Mouse (Mus musculus) thymus, adult 2 months (tissue): ENCODE measurements around the gene Fam174b. TPM values are rescaled to one million over a fixed set of nuclear protein-coding genes. Genes with fewer than 3 reads are reported as not detected.

Experiments used
- DNase-seq: peaks from one replicate; pipeline ENCODE4 v3.0.0; 2021
- H3K27ac ChIP-seq: fragments of 200-500 bp; 2 replicates; pipeline ENCODE4 v1.5.1; 2012; ENCODE audit warnings: low read length, control low read depth; ENCODE audit not compliant: control insufficient read depth, insufficient read depth
- H3K27me3 ChIP-seq: fragments of 200-500 bp; 2 replicates; pipeline ENCODE4 v1.6.1; 2012; ENCODE audit warnings: mild to moderate bottlenecking, low read length, moderate library complexity, mixed read lengths; ENCODE audit not compliant: control insufficient read depth, insufficient read depth
- H3K36me3 ChIP-seq: fragments of 200-500 bp; 2 replicates; pipeline ENCODE4 v1.6.1; 2012; ENCODE audit warnings: mild to moderate bottlenecking, low read length, moderate library complexity; ENCODE audit not compliant: control insufficient read depth, insufficient read depth
- H3K4me1 ChIP-seq: fragments of 200-500 bp; replicated peaks from 2 replicates; pipeline ENCODE4 v1.6.1; 2012; ENCODE audit warnings: low read length; ENCODE audit not compliant: control insufficient read depth, insufficient read depth
- H3K4me3 ChIP-seq: fragments of 200-500 bp; 2 replicates; pipeline ENCODE4 v1.5.1; 2012; ENCODE audit warnings: mild to moderate bottlenecking, low read length, control low read depth, moderate library complexity; ENCODE audit not compliant: control insufficient read depth, insufficient read depth
- CTCF ChIP-seq: fragments of 200-500 bp; IDR thresholded peaks from 2 replicates; pipeline ENCODE4 v1.5.1; 2012; ENCODE audit warnings: mild to moderate bottlenecking, control low read depth, low read length, moderate library complexity, borderline replicate concordance; ENCODE audit not compliant: control insufficient read depth, poor library complexity, insufficient read depth; ENCODE audit errors: extremely low read depth
- POLR2A ChIP-seq: fragments of 200-500 bp; IDR thresholded peaks from 2 replicates; pipeline ENCODE4 v1.6.1; 2012; ENCODE audit warnings: mild to moderate bottlenecking, low read length, control low read depth, moderate library complexity; ENCODE audit not compliant: control insufficient read depth, poor library complexity, insufficient read depth; ENCODE audit errors: extremely low read depth
- WGBS: fragments of 180-500 bp; shearing (Covaris S2); methylation state at CpG from one replicate; pipeline ENCODE4 v1.1.7; 2018; 5-methylcytosine and 5-hydroxymethylcytosine counted together
- polyA plus RNA-seq: library from polyadenylated mRNA; depleted of rRNA; stranded (reverse); fragments of >200 nt; gene quantifications from 2 replicates; pipeline ENCODE4 v1.2.3, GENCODE M21; 2012

The Fam174b gene
- polyA plus RNA-seq, 1 experiment: 13.2 TPM

- no peaks in the 10 kb centered on the region for H3K36me3 ChIP-seq
- no peaks in the 10 kb centered on the region for H3K4me1 ChIP-seq
- WGBS: 93% methylated on average over 5 of the region's 5 CpGs
- H3K27me3 ChIP-seq: no peaks in the 10 kb centered on the region
- no peak for TF ChIP-seq POLR2A
- no peak for TF ChIP-seq CTCF
- no peak for DNase-seq
- H3K4me3 ChIP-seq: no peak overlapping the region
- no peak overlapping the region for H3K27ac ChIP-seq
Measured at GRCm38 (mm10) chr7:73748437-73749108, 8.5 kb downstream of the Fam174b start.

DNA sequence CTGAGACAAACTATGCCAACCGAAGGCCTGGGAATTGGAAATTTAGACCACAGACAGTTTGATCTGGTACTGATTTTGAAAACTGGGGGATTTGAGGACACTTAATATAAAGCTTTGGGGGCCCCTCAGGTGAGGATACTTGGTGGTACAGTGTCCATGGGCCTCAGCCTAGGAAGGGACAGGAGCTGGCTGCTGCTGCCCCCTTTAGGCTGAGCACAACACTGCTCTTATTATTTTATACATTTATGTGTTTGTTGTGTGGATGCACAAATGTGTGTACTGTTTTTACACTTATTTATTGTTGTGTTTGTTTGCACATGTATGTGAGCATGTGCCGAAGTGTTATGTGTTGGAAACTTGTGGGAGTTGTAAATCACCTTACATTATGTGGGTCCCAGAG, 9.2 kb downstream of the Fam174b start:
- Histone ChIP-seq H3K4me3 (no peak overlapping the region), H3K36me3 (no peaks in the 10 kb centered on the region), H3K27ac (no peak overlapping the region), H3K4me1 (no peaks in the 10 kb centered on the region), H3K27me3 (no peaks in the 10 kb centered on the region)
- peak; percentile 8 for DNase-seq
- no peak for TF ChIP-seq POLR2A
- TF ChIP-seq CTCF: no peak
- WGBS: 92% methylated on average over 2 of the region's 2 CpGs

DNA sequence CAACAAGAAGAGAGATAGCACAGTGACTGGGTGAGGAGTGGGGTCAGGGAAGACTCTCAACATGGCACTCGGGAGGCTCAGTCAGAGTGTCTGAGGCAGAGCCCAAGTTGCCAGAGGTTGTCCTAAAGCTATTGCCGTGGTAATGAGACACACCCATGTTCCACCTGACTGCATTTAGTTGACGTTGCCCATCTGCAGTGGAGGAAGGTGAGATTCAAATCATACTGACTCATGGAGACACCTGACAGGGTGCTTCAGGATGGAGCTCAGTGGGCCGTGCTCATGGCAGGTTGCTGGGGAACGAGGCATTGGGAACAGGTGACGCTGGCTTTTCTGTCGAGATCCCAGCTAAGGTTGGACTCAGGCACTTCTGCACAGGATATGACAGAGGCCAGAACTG, 9.9 kb downstream of the Fam174b start:
- H3K4me1 ChIP-seq: no peaks in the 10 kb centered on the region
- WGBS: 88% methylated on average over 7 of the region's 7 CpGs
- no peak for TF ChIP-seq POLR2A
- no peak for DNase-seq
- no peaks in the 10 kb centered on the region for H3K27me3 ChIP-seq
- no peaks in the 10 kb centered on the region for H3K36me3 ChIP-seq
- no peak overlapping the region for H3K27ac ChIP-seq
- H3K4me3 ChIP-seq: no peak overlapping the region

DNA sequence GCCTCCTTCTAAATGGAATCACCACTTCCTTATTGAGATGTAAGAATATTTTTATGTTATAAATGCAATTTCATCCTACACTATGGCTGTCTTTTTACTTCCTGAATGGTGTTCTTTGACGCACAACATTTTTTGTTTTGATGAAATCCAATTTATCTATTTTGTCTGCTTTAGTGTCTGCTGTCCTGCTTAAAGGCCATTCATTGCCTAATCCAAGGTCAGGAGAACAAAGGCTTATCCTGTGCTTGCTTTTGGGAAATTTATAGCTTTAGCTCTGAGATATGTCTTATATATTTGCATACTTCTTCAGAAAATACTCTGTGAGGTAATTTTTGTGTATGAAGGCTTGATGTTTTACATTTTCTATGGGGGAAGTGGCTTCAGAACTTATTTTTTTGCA, 13.5 kb downstream of the Fam174b start:
- no peaks in the 10 kb centered on the region for H3K4me1 ChIP-seq
- TF ChIP-seq POLR2A (no peak), CTCF (no peak)

DNA sequence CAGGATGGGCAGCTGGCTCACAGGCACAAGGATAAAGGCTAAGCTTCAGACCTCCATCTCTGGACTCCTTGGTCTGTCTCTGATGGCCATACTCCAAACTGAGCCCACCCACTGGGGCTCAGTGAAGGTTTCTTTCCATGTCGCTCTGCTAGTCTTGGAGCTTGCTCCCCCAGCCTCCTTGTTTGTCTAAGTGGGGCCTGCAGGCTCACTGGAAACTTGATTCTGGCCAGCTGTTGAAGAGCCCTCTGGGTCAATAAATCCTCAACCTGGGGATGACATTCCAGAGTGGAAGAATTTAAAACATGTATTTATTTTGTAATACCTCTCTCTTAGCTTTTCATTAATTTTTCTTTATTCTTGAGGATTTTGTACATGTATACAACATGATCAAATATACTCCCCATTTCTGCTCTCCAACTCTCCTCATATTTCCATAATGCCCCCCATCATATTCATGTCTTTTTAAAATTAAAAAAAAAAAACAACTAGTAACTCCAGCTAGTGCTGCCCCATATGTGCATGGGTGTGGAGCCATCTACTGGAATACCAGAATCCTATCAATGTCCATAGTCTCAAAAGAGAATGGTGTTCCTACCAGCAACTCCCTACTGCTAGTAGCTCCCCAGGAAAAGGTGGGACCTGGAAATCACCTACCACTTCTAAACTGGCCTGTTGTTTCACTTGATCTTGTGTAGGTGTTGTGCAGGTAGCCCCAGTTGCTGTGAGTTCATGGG, 15.4 kb downstream of the Fam174b start:
- Histone ChIP-seq H3K4me3 (no peak overlapping the region), H3K4me1 (no peaks in the 10 kb centered on the region), H3K27me3 (no peaks in the 10 kb centered on the region), H3K36me3 (no peaks in the 10 kb centered on the region), H3K27ac (no peak overlapping the region)
- WGBS: 86% methylated on average over 1 of the region's 1 CpGs
- DNase-seq: no peak
- TF ChIP-seq POLR2A: no peak
- no peak for TF ChIP-seq CTCF

More for the DNA sequence above, 13.5 kb downstream of the Fam174b start:
- no peak overlapping the region for H3K4me3 ChIP-seq
- no peak for DNase-seq
- no peak overlapping the region for H3K27ac ChIP-seq
- H3K36me3 ChIP-seq: no peaks in the 10 kb centered on the region
- WGBS: 93% methylated on average over 1 of the region's 1 CpGs
- H3K27me3 ChIP-seq: no peaks in the 10 kb centered on the region

- Histone ChIP-seq H3K27me3 (no peaks in the 10 kb centered on the region), H3K36me3 (no peaks in the 10 kb centered on the region), H3K27ac (no peak overlapping the region), H3K4me3 (no peak overlapping the region), H3K4me1 (no peaks in the 10 kb centered on the region)
- TF ChIP-seq CTCF: no peak
- TF ChIP-seq POLR2A: no peak
- WGBS: 49% methylated on average over 8 of the region's 8 CpGs
- no peak for DNase-seq
Measured at GRCm38 (mm10) chr7:73761691-73762189, 21.6 kb downstream of the Fam174b start.
